Mouse (Mus musculus) limb, embryonic 12.5 days (tissue): ENCODE data around the gene Gpcpd1. TPM values are rescaled to one million over a fixed set of nuclear protein-coding genes. Genes with fewer than 3 reads are reported as not detected.

Experiments used
- ATAC-seq: fragments of 200-750 bp; cut with Nextera tagmentation; 2 replicates; pipeline ENCODE4 v1.8.0; 2017; ENCODE audit warnings: low read depth, moderate TSS enrichment; ENCODE audit not compliant: insufficient number of reproducible peaks, insufficient read depth, low FRiP score, low TSS enrichment
- H3K27ac ChIP-seq: fragments of 300-500 bp; sonication (generic); 2 replicates; pipeline ENCODE4 v1.5.1; 2016; ENCODE audit warnings: mild to moderate bottlenecking, moderate library complexity
- H3K27me3 ChIP-seq: fragments of 300-500 bp; sonication (generic); 2 replicates; pipeline ENCODE4 v1.6.1; 2016; ENCODE audit warnings: mild to moderate bottlenecking, moderate library complexity
- H3K36me3 ChIP-seq: fragments of 300-500 bp; sonication (generic); 2 replicates; pipeline ENCODE4 v1.6.1; 2016; ENCODE audit warnings: mild to moderate bottlenecking, moderate library complexity
- H3K4me1 ChIP-seq: fragments of 300-500 bp; sonication (generic); replicated peaks from 2 replicates; pipeline ENCODE4 v1.6.1; 2016
- H3K4me2 ChIP-seq: fragments of 300-500 bp; sonication (generic); 2 replicates; pipeline ENCODE4 v1.6.1; 2016; ENCODE audit warnings: mild to moderate bottlenecking, moderate library complexity
- H3K4me3 ChIP-seq: fragments of 300-500 bp; sonication (generic); replicated peaks from 2 replicates; pipeline ENCODE4 v1.5.1; 2016; ENCODE audit warnings: mild to moderate bottlenecking
- H3K9ac ChIP-seq: fragments of 300-500 bp; sonication (generic); replicated peaks from 2 replicates; pipeline ENCODE4 v1.6.1; 2016; ENCODE audit warnings: mild to moderate bottlenecking, moderate library complexity
- H3K9me3 ChIP-seq: fragments of 300-500 bp; sonication (generic); 2 replicates; pipeline ENCODE4 v1.6.1; 2016; ENCODE audit warnings: mild to moderate bottlenecking, moderate library complexity
- WGBS: fragments of 180-500 bp; shearing (Covaris S2); methylation state at CpG from one replicate; pipeline ENCODE4 v1.1.7; 2016; 5-methylcytosine and 5-hydroxymethylcytosine counted together
- polyA plus RNA-seq: library from polyadenylated mRNA; unstranded; fragments of >200 nt; fragmentation: Nextera tagmentation; extraction: Ambion mirVana; gene quantifications from 2 replicates; pipeline ENCODE4 v1.2.1, GENCODE M21; 2016

The Gpcpd1 gene
- 41.6 and 42.3 TPM in 2 replicates for polyA plus RNA-seq

- WGBS: 91% methylated on average over 7 of the region's 7 CpGs
- H3K4me1 ChIP-seq: peaks cover 14% of the 10 kb centered on the region
- H3K27me3 ChIP-seq: no peaks in the 10 kb centered on the region
These were observed at the start of gene Gpcpd1 for GRCm38 (mm10) chr2:132587240-132587779. Gpcpd1 (minus strand) TSS chr2:132587729.

GRCm38 (mm10) chr2:132636534-132636933, 49.0 kb upstream of the Gpcpd1 start:
- no peaks in the 10 kb centered on the region for H3K27me3 ChIP-seq
- no peak overlapping the region for H3K4me3 ChIP-seq
- no peak overlapping the region for H3K9ac ChIP-seq
- no peaks in the 10 kb centered on the region for H3K4me1 ChIP-seq
- H3K27ac ChIP-seq: no peak overlapping the region
- 0 out of 2 replicates have a peak, but pooled peaks cover 3% of the 10 kb centered on the region for H3K9me3 ChIP-seq
- H3K36me3 ChIP-seq: no peaks in the 10 kb centered on the region
- H3K4me2 ChIP-seq: no peak overlapping the region
- no peak for ATAC-seq
- 74% methylated on average over 1 of the region's 1 CpGs for WGBS

More at GRCm38 (mm10) chr2:132587240-132587779, at the start of gene Gpcpd1:
- no peak within 1 kb of the TSS for H3K4me3 ChIP-seq
- no peak within 1 kb of the TSS for H3K9ac ChIP-seq
- H3K36me3 ChIP-seq: no peaks in the 10 kb centered on the region
- H3K27ac ChIP-seq: no peak within 1 kb of the TSS
- no peak for ATAC-seq
- no peaks in the 10 kb centered on the region for H3K9me3 ChIP-seq
- H3K4me2 ChIP-seq: no peak within 1 kb of the TSS

DNA sequence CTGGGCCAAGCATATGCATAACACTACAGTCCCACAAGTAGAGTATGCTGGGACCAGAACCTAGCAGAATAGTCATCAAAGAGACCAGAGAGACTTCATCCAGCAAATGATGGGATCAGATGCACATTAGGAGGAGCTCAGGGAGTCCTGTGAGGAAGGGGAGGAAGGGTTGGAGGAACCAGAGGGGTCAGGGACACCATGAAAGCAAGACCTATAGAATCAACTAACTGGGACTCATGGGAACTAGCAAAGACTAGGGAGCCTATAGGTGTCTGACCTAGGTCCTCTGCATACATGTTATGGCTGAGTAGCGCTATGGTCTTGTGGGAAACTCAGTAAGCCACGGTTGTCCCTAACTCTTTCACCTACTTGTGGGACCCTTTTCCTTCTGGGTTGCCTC, 41.1 kb upstream of the Gpcpd1 start:
- no peak overlapping the region for H3K27ac ChIP-seq
- 0 out of 2 replicates have a peak, but pooled peaks cover 4% of the 10 kb centered on the region for H3K9me3 ChIP-seq
- peaks cover 6% of the 10 kb centered on the region; the same call in 1 of the 2 replicates for H3K4me1 ChIP-seq
- no peaks in the 10 kb centered on the region for H3K27me3 ChIP-seq
- WGBS: 91% methylated on average over 2 of the region's 2 CpGs
- no peak for ATAC-seq
- no peak overlapping the region for H3K9ac ChIP-seq
- H3K36me3 ChIP-seq: no peaks in the 10 kb centered on the region
- no peak overlapping the region for H3K4me2 ChIP-seq
- H3K4me3 ChIP-seq: no peak overlapping the region

GRCm38 (mm10) chr2:132623092-132623491, 35.6 kb upstream of the Gpcpd1 start:
- H3K9me3 ChIP-seq: no peaks in the 10 kb centered on the region
- H3K27ac ChIP-seq: no peak overlapping the region
- WGBS: 51% methylated on average over 1 of the region's 1 CpGs
- H3K27me3 ChIP-seq: no peaks in the 10 kb centered on the region; the same call in 1 of the 2 replicates
- H3K36me3 ChIP-seq: no peaks in the 10 kb centered on the region
- ATAC-seq: no peak
- no peaks in the 10 kb centered on the region for H3K4me1 ChIP-seq
- H3K4me2 ChIP-seq: no peak overlapping the region
- H3K4me3 ChIP-seq: no peak overlapping the region
- H3K9ac ChIP-seq: no peak overlapping the region

DNA sequence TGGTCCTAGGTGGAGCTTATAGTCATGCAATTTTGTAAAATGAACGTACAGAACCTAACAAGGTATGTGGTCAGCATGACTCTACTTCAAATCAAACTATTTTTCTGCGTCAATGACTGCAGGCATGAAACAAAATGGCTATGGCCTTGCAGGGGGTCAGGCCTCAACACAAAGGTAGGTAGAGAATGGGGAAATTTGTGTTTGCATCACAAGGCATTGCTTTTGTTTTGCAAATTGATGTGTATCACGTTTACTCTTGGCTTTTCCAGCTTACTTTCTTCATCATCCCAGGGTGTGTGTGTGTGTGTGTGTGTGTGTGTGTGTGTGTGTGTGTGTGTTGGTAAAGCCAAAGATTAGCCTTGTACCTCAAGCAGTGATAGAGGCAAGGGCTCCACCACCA, 30.2 kb upstream of the Gpcpd1 start:
- no peak overlapping the region for H3K4me2 ChIP-seq
- H3K27me3 ChIP-seq: no peaks in the 10 kb centered on the region; the same call in 1 of the 2 replicates
- no peak overlapping the region for H3K27ac ChIP-seq
- no peak overlapping the region for H3K9ac ChIP-seq
- ATAC-seq: no peak
- no peak overlapping the region for H3K4me3 ChIP-seq
- no peaks in the 10 kb centered on the region for H3K36me3 ChIP-seq
- H3K4me1 ChIP-seq: no peaks in the 10 kb centered on the region
- no peaks in the 10 kb centered on the region for H3K9me3 ChIP-seq
- 65% methylated on average over 3 of the region's 3 CpGs for WGBS

- ATAC-seq: no peak
- H3K27ac ChIP-seq: no peak overlapping the region
- H3K4me2 ChIP-seq: no peak overlapping the region
- H3K9ac ChIP-seq: no peak overlapping the region
- no peak overlapping the region for H3K4me3 ChIP-seq
- no peaks in the 10 kb centered on the region for H3K36me3 ChIP-seq
- no peaks in the 10 kb centered on the region for H3K27me3 ChIP-seq
- 77% methylated on average over 5 of the region's 5 CpGs for WGBS
- H3K4me1 ChIP-seq: no peaks in the 10 kb centered on the region
- H3K9me3 ChIP-seq: peaks cover 9% of the 10 kb centered on the region; the same call in 1 of the 2 replicates
These were observed 26.2 kb upstream of the Gpcpd1 start for GRCm38 (mm10) chr2:132613581-132614188.

DNA sequence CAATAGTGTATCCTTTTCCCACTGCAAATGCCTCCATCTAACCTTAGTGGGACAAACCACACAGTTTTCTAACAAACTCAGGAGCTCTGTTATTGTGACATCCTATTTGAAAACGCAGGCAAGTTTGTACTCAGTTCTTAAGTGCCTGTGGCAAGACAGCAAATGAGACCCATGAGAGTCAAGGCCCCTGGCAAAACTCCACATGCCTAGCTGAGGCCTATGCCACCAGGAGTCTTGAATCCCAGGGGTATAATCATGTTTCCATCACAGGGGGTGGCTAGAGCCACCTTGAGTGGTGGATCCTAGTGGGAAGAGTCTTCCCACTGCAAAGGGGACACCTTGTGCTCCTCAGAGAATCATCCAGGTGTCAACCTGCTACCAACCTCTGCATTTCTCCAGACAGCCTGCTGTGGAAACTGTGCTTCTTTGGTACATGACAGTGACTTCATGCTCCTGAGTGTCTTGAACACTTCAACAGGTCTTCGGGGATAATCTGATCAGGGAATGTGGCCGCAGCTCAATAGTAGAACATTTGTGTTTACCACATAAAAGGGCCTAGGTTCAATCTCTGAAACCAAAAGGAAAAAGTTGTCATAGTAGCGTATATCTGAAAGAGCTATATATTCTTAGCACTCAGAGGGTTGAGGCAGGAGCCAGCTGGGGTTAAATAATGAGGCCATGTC, 24.2 kb upstream of the Gpcpd1 start:
- 83% methylated on average over 4 of the region's 4 CpGs for WGBS
- Histone ChIP-seq H3K9ac (no peak overlapping the region), H3K4me2 (no peak overlapping the region), H3K4me3 (no peak overlapping the region), H3K9me3 (peaks cover 9% of the 10 kb centered on the region; the same call in 1 of the 2 replicates), H3K36me3 (no peaks in the 10 kb centered on the region), H3K27ac (no peak overlapping the region), H3K27me3 (no peaks in the 10 kb centered on the region), H3K4me1 (peaks cover 4% of the 10 kb centered on the region; the same call in 1 of the 2 replicates)
- no peak for ATAC-seq

- no peak overlapping the region for H3K9ac ChIP-seq
- peaks cover 9% of the 10 kb centered on the region; the same call in 1 of the 2 replicates for H3K9me3 ChIP-seq
- H3K4me1 ChIP-seq: peaks cover 4% of the 10 kb centered on the region; the same call in 1 of the 2 replicates
- no peak overlapping the region for H3K27ac ChIP-seq
- no peak for ATAC-seq
- no peak overlapping the region for H3K4me2 ChIP-seq
- H3K27me3 ChIP-seq: no peaks in the 10 kb centered on the region
- no peaks in the 10 kb centered on the region for H3K36me3 ChIP-seq
- no peak overlapping the region for H3K4me3 ChIP-seq
- WGBS: 62% methylated on average over 10 of the region's 10 CpGs
These were observed 19.9 kb upstream of the Gpcpd1 start for GRCm38 (mm10) chr2:132607141-132608093.

GRCm38 (mm10) chr2:132605795-132606563, 18.4 kb upstream of the Gpcpd1 start:
- no peak for ATAC-seq
- H3K4me3 ChIP-seq: no peak overlapping the region

GRCm38 (mm10) chr2:132604922-132605321, 17.4 kb upstream of the Gpcpd1 start:
- Histone ChIP-seq H3K27ac (no peak overlapping the region), H3K4me2 (no peak overlapping the region), H3K9ac (no peak overlapping the region), H3K4me1 (peaks cover 6% of the 10 kb centered on the region; the same call in 1 of the 2 replicates), H3K36me3 (no peaks in the 10 kb centered on the region), H3K4me3 (no peak overlapping the region), H3K27me3 (no peaks in the 10 kb centered on the region), H3K9me3 (peaks cover 4% of the 10 kb centered on the region; the same call in 1 of the 2 replicates)
- ATAC-seq: no peak
- 79% methylated on average over 4 of the region's 4 CpGs for WGBS

More at GRCm38 (mm10) chr2:132605795-132606563, 18.4 kb upstream of the Gpcpd1 start:
- Histone ChIP-seq H3K9ac (no peak overlapping the region), H3K27me3 (no peaks in the 10 kb centered on the region), H3K9me3 (peaks cover 9% of the 10 kb centered on the region; the same call in 1 of the 2 replicates), H3K36me3 (no peaks in the 10 kb centered on the region), H3K27ac (no peak overlapping the region), H3K4me1 (peaks cover 6% of the 10 kb centered on the region; the same call in 1 of the 2 replicates), H3K4me2 (no peak overlapping the region)
- WGBS: 79% methylated on average over 5 of the region's 5 CpGs
